Mouse (Mus musculus): ENCODE measurements at regions not wholly inside any gene's neighbourhood (a gene's known extent, or its start where the extent isn't known, plus 50 kb on each side); places are given as distances from the start of the nearest gene placed in this dataset.
A peak's percentile ranks its signal among the peaks of the same experiment; 100 is the strongest.

DNA sequence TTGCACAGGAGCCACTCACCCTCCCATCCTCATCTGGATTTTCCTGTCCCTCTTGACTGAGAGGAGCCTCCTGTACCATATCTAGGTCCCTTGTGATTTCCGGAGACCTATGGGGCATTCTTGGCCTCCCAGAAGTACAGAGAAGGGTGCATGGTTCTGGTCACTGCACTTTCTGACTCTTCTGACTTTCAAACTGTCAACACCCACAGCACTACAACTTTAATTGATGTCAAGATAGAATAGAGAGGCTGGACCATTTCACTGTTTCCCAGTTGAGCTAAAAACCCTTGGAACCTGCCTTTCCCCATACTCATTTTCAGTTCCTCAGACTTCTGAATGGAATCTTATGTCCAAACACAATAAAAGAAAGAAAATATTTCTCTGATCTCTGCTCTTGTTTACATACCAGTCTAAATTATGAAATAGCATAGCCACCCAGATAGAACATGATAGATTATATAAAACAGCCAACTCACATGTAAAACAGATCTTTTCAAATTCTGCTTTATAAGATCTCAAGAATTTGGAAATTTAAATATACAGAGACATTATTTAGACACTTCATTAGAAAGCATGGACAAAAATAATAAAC is 144.2 kb downstream of the Ptger3 start:
- DNase-seq = no peak

DNA sequence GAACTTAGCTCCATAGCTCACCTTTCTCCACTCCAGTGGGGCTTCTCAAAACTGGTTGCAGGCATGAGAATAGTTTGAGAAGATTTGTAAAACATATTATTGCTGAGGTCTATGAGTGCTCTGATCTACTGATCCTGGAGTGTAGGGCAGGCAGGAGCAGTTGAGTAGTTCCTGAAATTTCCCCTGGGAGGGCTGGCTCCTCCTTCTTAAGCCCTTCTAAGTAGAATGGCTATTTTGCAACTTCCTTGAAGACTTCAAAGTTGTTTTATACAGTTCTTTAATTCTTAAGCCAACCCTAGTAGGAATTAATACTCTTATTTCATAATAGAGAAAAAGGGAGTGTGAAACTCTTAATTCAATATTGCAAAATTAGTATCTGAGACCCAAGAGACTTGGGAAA is 133.3 kb downstream of the Ptger3 start:
- DNase-seq = peak in 1 of 2 experiments; percentile 8

DNA sequence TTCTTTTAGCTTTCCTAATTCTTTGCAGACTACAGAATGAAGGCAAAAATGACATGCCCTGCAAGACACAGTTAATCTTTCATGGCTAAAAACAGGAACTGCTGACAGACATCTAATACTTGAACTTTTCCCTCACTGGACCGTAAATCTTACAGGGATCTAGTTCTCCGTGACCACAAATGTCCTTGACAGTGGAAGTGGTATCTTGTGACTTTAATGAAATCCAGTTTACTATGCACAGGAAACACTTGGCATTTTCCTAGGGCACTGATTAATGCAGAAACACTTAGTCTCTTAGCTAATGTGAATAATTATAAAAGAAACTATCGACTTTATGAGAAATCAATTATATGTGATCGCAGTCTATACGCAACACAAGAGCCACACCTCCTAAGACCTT is 131.8 kb downstream of the Ptger3 start:
- no peak for DNase-seq

GRCm38 (mm10) chr3:157695128-157696075 is 128.7 kb downstream of the Ptger3 start:
- no peak for DNase-seq

All from heart, adult 18-20 months (tissue).